Mouse (Mus musculus): ENCODE measurements around the gene Trex1.

Gene Trex1

DNA sequence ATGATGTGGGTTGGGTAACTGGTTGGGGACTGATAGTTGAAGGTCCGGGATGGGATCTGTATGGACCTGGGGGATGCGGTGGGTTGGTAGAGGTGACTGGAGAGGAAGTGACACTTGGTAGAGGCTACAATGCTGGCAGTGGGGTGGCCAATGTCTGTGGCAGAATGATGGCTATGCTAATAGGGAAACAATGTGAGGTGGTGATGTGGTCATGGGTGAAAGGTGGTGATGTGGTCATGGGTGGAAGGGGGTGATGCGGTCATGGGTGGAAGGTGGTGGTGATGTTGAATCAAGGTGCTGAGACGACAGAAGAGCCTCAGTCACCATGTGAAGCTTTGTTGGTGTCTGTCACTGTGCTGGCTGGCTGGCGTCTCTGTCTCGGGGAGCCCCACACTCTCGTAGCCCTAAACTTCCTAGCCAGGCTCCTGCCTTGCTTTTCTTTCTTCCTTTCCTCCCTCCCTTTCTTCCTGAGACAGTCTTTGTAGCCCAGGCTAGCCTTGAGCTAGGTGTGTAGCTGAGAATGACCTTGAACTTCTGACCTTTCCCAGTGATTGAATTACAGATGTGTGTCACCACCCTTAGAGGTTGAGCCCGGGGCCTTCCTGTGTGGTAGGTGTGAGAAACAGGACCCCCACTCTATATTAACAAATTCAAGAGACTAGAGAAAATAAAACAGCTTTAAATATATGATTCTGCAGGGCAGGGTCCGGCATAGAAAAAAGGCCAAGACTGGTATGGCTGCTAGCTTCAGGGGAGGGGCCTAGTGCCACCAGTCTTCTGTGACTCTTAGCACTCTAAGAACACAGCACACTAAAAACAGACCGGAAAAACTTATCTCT lies 7.7 kb downstream of the Trex1 start:
- DNase-seq (ENCODE audit: low read depth, low spot score), result peak; percentile 90

GRCm38 (mm10) chr9:109051011-109051501 lies 8.5 kb downstream of the Trex1 start:
- peak; percentile 92 for DNase-seq (ENCODE audit: low read depth, low spot score)

DNA sequence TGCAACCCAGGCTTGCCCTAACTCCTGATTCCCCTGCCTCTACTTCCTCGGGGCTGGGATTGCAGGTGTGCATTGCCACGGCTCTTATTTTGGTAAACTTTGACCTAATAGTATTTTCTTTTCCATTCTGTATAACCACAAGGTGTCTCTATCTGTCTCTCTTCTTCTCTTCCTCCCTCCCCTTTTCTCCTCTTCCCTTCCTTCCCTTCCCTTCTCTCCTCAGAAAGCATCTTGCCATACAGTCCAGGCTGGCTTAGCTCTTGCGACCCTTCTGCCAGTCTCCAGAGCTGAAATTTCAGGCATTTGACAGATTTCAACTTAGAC lies 8.9 kb downstream of the Trex1 start:
- DNase-seq (ENCODE audit: low read depth, low spot score), result no peak

DNA sequence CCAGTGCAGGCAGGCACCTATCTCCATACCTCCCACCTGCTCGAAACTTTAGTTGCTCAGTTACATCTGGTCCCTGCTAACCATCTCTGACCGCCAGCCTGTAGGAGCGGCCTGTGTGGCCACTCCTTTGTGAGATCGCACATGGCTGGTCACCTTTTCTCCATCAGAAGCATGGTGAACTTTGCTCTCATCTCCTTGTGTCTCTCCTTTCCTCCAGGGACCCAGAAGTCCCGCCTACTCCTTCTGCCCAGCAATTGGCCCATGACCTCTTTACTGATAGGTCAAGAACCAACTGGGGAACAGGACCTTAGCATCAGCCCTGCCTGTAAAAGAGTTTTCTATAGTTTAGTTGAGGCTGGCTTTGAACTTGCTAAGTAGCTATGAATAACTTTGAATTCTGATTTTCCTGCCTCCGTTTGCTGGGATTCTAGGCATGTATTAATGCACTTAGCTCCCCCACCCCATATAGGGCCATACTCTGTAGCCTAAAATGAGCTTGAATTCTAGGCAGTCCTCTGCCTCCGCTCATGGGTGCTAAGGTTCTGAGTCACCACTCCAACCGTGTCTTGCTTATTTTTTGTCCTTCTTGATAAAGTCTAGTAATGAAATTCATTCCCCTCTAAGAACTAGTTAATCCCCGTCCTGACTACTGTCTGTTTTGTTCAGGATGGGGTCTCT lies 9.4 kb downstream of the Trex1 start:
- DNase-seq (ENCODE audit: low read depth, low spot score), result peak; percentile 79

GRCm38 (mm10) chr9:109049316-109049715 lies 10.2 kb downstream of the Trex1 start:
- DNase-seq (ENCODE audit: low read depth, low spot score), result peak; percentile 9

DNA sequence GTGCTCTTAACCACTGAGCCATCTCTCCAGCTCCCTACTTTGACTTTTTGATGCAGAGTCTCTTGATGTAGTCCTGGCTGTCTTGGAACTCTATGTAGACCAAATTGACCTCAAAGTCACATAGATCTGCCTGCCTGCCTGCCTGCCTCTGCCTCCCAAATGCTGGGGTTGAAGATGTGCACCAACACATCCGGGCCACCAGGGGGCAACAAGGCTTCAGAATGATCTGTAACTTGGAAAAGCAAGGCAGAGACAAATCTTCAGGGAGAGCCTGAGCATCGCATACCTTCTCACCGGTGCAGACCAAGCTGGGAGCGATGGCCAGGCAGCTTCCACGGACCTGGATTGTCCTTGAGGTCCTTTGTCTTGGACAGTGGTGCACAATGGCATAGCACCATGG lies 13.2 kb downstream of the Trex1 start:
- peak; percentile 87 for DNase-seq (ENCODE audit: low read depth, low spot score)

- no peak for DNase-seq (ENCODE audit: low read depth, low spot score)
Observed at GRCm38 (mm10) chr9:109041351-109041750, 18.2 kb downstream of the Trex1 start.

GRCm38 (mm10) chr9:109040906-109041305 lies 18.6 kb downstream of the Trex1 start:
- DNase-seq (ENCODE audit: low read depth, low spot score), result no peak

GRCm38 (mm10) chr9:109040216-109040615 lies 19.3 kb downstream of the Trex1 start:
- no peak for DNase-seq (ENCODE audit: low read depth, low spot score)

GRCm38 (mm10) chr9:109039681-109040080 lies 19.9 kb downstream of the Trex1 start:
- no peak for DNase-seq (ENCODE audit: low read depth, low spot score)

DNA sequence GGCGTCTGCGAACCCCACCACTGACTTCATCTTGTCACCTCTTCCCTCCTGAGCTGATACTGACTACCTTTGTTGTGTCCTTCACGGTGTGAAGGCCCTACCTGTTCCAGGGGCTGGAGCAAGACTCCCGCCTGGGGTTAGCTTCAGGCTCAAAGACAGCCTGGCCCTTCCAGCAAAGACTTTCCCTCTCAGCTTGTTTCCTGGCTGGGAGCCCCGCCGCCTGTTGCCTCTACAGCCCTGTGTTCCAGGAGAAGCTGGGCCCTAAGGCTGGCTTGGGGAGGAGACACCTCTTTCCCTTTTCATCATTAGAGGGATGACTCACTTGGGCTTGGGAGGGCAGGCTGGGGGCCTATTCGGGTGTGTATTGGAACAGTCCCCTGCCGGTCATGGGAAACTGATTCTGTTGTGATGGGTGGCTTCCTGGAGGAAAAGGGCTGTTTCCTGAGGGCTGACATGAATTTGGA lies 20.6 kb downstream of the Trex1 start:
- DNase-seq (ENCODE audit: low read depth, low spot score), result no peak

DNA sequence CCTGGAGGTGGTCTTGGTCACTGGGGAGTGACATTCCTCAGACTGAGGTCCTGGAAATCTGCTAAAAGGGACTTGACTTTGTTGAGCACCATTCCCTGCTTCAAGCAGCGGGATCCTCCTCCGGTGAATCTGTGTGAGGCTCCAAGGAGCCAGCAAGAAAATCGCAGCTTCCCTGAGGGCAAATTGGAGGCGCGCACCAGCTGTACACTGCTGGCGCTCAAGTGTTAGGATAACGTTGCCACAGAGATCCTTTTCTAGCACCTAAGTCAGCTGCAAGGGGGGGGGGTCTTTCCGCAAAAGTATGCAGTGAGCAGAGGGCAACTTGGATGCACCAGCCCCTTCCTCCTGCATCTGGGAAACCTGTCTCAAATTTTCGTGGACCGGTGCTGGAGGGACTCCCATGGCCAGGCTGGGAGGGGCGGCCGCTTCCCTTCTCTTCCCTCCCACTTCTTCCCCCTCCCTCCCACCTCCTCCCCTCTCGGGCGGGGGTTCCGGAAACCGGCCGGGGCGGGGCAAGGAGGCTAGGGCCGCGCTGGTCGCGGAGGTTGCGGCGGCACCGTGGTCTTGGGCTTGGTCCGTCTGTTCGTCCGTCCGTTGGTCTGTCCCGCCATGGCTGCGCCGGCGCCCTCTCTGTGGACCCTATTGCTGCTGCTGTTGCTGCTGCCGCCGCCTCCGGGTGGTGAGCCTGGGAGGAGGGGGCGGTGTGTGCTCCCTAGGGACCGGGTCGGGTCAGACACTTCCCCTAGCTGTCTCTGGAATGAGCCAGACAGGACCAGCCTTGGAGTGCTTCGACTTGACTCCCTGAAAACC lies 21.2 kb downstream of the Trex1 start, which contains the start of gene Shisa5:
TSS of gene Shisa5 (plus strand) at position 480 of the 810 bp plus-strand sequence.
- peak; percentile 76 for DNase-seq (ENCODE audit: low read depth, low spot score)

GRCm38 (mm10) chr9:109032435-109032834 lies 27.1 kb downstream of the Trex1 start:
- DNase-seq (ENCODE audit: low read depth, low spot score), result no peak

GRCm38 (mm10) chr9:109031686-109032085 lies 27.8 kb downstream of the Trex1 start:
- DNase-seq (ENCODE audit: low read depth, low spot score), result no peak

- no peak for DNase-seq (ENCODE audit: low read depth, low spot score)
Observed at GRCm38 (mm10) chr9:109031001-109031400, 28.5 kb downstream of the Trex1 start.

GRCm38 (mm10) chr9:109030312-109030711 lies 29.2 kb downstream of the Trex1 start:
- no peak for DNase-seq (ENCODE audit: low read depth, low spot score)

GRCm38 (mm10) chr9:109028919-109029318 lies 30.6 kb downstream of the Trex1 start:
- DNase-seq (ENCODE audit: low read depth, low spot score), result no peak

DNA sequence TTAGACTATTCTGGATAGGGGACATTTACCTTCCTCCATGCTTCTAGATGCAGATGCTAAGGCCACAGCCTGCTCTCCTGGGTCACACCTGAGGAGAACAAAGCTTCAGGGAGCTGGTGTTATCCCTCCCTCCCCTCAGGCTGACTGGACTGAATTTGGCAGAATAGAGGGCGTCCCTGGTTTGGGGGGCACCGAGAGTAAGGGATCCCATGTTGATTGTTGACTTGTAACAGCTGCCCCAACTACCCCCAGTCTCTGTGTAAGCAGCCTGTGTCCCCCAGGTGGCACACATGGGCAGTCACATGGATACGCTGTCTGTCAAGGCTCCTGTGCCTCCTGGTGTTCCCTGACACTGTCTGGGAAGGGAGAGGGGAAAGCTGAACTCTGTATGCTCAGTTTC lies 31.1 kb downstream of the Trex1 start:
- no peak for DNase-seq (ENCODE audit: low read depth, low spot score)

GRCm38 (mm10) chr9:109027521-109027920 lies 32.0 kb downstream of the Trex1 start:
- no peak for DNase-seq (ENCODE audit: low read depth, low spot score)

DNA sequence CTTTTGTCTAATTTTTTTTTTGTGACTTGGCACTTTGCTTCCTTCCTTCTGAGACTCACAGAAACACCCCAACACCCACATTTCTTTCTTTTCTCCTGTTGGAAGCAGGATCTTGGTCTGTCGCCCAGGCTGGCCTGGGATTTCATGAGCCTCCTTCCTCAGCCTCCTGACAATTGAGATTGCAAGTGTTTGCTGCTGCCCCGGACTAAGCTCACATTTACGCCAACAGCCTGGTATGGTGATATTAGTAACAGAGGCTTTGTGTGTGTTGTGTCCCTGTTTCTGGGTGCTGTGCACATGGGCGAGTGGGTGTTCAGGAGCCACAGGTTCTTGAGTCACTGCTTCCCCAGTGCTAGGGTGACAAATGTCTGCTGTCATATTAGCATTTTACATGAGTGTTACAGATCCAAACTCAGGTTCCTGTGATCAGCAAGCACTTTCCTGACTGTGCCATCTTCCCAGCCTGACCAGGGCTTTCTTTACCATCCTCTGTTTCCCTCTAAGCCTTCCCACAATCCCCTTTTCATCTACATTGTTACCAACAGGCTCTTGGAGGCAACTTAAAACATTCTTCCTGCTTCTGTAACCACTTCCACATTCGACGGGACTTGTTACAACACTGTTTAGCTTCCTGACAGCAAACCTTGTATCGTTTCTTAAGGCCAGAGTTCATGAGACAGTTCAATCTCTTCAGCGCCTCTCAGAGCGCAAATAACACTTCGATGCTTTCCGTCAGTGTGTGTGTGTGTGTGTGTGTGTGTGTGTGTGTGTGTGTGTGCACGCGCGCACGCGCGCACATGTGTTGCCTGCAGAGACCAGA lies 36.5 kb downstream of the Trex1 start:
- DNase-seq (ENCODE audit: low read depth, low spot score), result peak; percentile 48

- no peak for DNase-seq (ENCODE audit: low read depth, low spot score)
Observed at GRCm38 (mm10) chr9:109021428-109021827, 38.1 kb downstream of the Trex1 start.

Data from CD4-positive helper T cell, adult 2 months (primary cell).